ENCODE assay signal across 21 mouse cellular contexts in the genomic region with DNA sequence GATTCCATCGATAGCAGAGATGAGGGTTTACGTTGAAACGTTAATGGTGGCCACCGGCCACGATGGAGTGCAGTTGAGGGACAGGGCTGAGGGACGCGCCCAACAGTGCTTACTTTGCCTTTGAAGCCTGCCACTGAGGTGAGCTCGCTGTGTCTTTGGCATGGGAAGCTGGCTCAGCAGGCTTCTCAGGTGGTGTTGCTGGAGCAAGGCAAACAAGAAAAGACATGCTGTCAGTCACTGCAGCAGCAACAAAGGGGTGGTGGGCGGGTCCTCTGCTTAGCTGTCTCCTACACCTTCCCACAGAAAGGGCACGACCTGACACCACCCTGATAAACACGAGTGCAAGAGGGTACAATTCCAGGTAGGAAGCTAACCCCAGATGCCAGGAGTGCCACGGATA. TPM values are rescaled to one million over a fixed set of nuclear protein-coding genes. Genes with fewer than 3 reads are reported as not detected.
DNase-seq lines count a peak whose midpoint lies in the region; ATAC-seq and TF ChIP-seq lines count a peak whose summit lies in the region.
"Had no signal": no experiment of that assay in that cellular context is flagged by ENCODE, and none has a peak within 500 bp of the region (broad histone marks: within the 10 kb centered on the region; RNA-seq: fewer than 3 reads in every experiment).

No protein-coding gene starts in this region.

- no peaks in the 10 kb centered on the region for H3K9me3 ChIP-seq in kidney, embryonic 14.5 days (ENCODE audit: control insufficient read depth, low read length)
- H3K9me3 ChIP-seq in limb, embryonic 14.5 days (ENCODE audit: control insufficient read depth, low read length) = no peaks in the 10 kb centered on the region
- H3K9me3 ChIP-seq: heart, embryonic 15.5 days; hindbrain, embryonic 15.5 days; megakaryocyte, embryonic 14.5 days had no signal

- no peak overlapping the region for H3K27ac ChIP-seq in kidney, embryonic 14.5 days (ENCODE audit: low read depth, low read length)
- no peak overlapping the region for H3K27ac ChIP-seq in limb, embryonic 14.5 days (replicated peaks; ENCODE audit: low read depth, low read length)
- H3K27ac ChIP-seq: gastrocnemius, adult 2 months; heart, embryonic 15.5 days; hindbrain, embryonic 15.5 days had no signal

- ATAC-seq in kidney, embryonic 14.5 days (ENCODE audit: low FRiP score, low TSS enrichment) = no peak
- no peak for ATAC-seq in limb, embryonic 14.5 days (ENCODE audit: low FRiP score, low read depth)
- ATAC-seq: intestine, postnatal 0 days; midbrain, embryonic 16.5 days; Patski had no signal

- H3K4me1 ChIP-seq in kidney, embryonic 14.5 days (ENCODE audit: control insufficient read depth, insufficient read depth, low read length) = peaks cover 14% of the 10 kb centered on the region
- H3K4me1 ChIP-seq in limb, embryonic 14.5 days (ENCODE audit: control insufficient read depth, insufficient read depth, low read length) = peaks cover 2% of the 10 kb centered on the region; the same call in 1 of the 2 replicates

- intact Hi-C loops in left cerebral cortex, postnatal 25 days (cut with DNase I) = no loop called here

- H3K4me3 ChIP-seq in kidney, embryonic 14.5 days (ENCODE audit: low read length) = no peak overlapping the region
- no peak overlapping the region for H3K4me3 ChIP-seq in limb, embryonic 14.5 days (replicated peaks; ENCODE audit: low read length)
- H3K4me3 ChIP-seq: erythroblast, embryonic 14.5 days; gastrocnemius, adult 2 months; heart, embryonic 15.5 days; hindbrain, embryonic 15.5 days; megakaryocyte, embryonic 14.5 days had no signal

- DNase-seq in kidney, adult 9 months = no peak
- peak; percentile 34 for DNase-seq in urinary bladder, postnatal 25 days (ENCODE audit: low spot score)
- DNase-seq in urinary bladder, postnatal 4 days (ENCODE audit: low spot score in 2 of 2) = no peak
- DNase-seq in limb, embryonic 14.5 days (ENCODE audit: low spot score) = peak; percentile 32
- DNase-seq in retina, embryonic 14.5 days (ENCODE audit: low spot score) = no peak
- DNase-seq in heart, adult 8-10 months (ENCODE audit: low spot score) = no peak
- no peak for DNase-seq in left cerebral cortex, postnatal 25 days (ENCODE audit: low spot score in 2 of 2)
- DNase-seq: gastrocnemius, adult 2 months; heart, adult 11 months; kidney, postnatal 10 days; lung, embryonic 14.5 days; spleen, adult 18-20 months; thymus, postnatal 14 days had no signal

- 72% methylated on average over 12 of the region's 12 CpGs for WGBS in kidney, embryonic 14.5 days
- 53% methylated on average over 12 of the region's 12 CpGs for whole genome bisulfite sequencing in limb, embryonic 14.5 days

- H3K27me3 ChIP-seq in kidney, embryonic 14.5 days (ENCODE audit: control insufficient read depth, insufficient read depth, low read length) = no peaks in the 10 kb centered on the region
- H3K27me3 ChIP-seq in limb, embryonic 14.5 days (ENCODE audit: control insufficient read depth, insufficient read depth, low read length) = no peaks in the 10 kb centered on the region
- H3K27me3 ChIP-seq: heart, embryonic 15.5 days; hindbrain, embryonic 15.5 days; megakaryocyte, embryonic 14.5 days; Patski had no signal

- peaks cover 37% of the 10 kb centered on the region for H3K36me3 ChIP-seq in kidney, embryonic 14.5 days (ENCODE audit: control insufficient read depth, insufficient read depth, low read length)
- peaks cover 66% of the 10 kb centered on the region for H3K36me3 ChIP-seq in limb, embryonic 14.5 days (ENCODE audit: control insufficient read depth, insufficient read depth, low read length)

- peak overlapping the region; percentile 31; the same call in 1 of the 2 replicates for H3K9ac ChIP-seq in kidney, embryonic 14.5 days (ENCODE audit: low read depth, low read length)
- no peak overlapping the region for H3K9ac ChIP-seq in limb, embryonic 14.5 days (ENCODE audit: low read depth, low read length, severe bottlenecking)
- H3K9ac ChIP-seq: heart, embryonic 15.5 days; hindbrain, embryonic 15.5 days; lung, embryonic 14.5 days had no signal

- H3K4me2 ChIP-seq in kidney, embryonic 14.5 days (replicated peaks; ENCODE audit: low read depth, low read length) = no peak overlapping the region
- no peak overlapping the region for H3K4me2 ChIP-seq in limb, embryonic 14.5 days (replicated peaks; ENCODE audit: low read depth, low read length, severe bottlenecking)
- H3K4me2 ChIP-seq: heart, embryonic 15.5 days; hindbrain, embryonic 15.5 days; lung, embryonic 14.5 days had no signal

- no peak for TF ChIP-seq POLR2A in limb, embryonic 14.5 days (IDR thresholded peaks at IDR 0.05; ENCODE audit: borderline replicate concordance, extremely low read depth, insufficient read depth, insufficient read length)

RNA-seq across cellular contexts. Expression of a gene that starts 6.7 kb away (rescaled TPM):
- 19.6 and 36.8 TPM in 2 replicates for polyA plus RNA-seq in kidney, embryonic 14.5 days (2014; fragmentation: Nextera tagmentation; extraction: Ambion mirVana)
- polyA plus RNA-seq in limb, embryonic 14.5 days (2012; rRNA removed) = 77.7 and 82.6 TPM in 2 replicates
- 26.4 and 34.8 TPM in 2 replicates for polyA plus RNA-seq in limb, embryonic 14.5 days (2014; fragmentation: Nextera tagmentation; extraction: Ambion mirVana)
- total RNA-seq in heart, adult 8-10 months (2022) = 10 to 100 TPM; 14.5 to 16.4 (median 15.2) TPM
- 10 to 100 TPM; 72.8 to 82.1 TPM for total RNA-seq in left cerebral cortex, postnatal 25 days (2021)

RNA-seq across cellular contexts. Expression of a gene that starts 22.6 kb away (rescaled TPM):
- polyA plus RNA-seq in kidney, embryonic 14.5 days (2014; fragmentation: Nextera tagmentation; extraction: Ambion mirVana) = 111 and 114 TPM in 2 replicates
- 52.6 and 56.4 TPM in 2 replicates for polyA plus RNA-seq in limb, embryonic 14.5 days (2012; rRNA removed)
- 85.8 and 86.5 TPM in 2 replicates for polyA plus RNA-seq in limb, embryonic 14.5 days (2014; fragmentation: Nextera tagmentation; extraction: Ambion mirVana)
- total RNA-seq in heart, adult 8-10 months (2022) = 10 to 100 TPM; 60.0 to 66.2 (median 63.9) TPM
- 10 to 100 TPM; 53.0 to 53.8 TPM for total RNA-seq in left cerebral cortex, postnatal 25 days (2021)

RNA-seq across cellular contexts. Expression of a gene that starts 30.4 kb away (rescaled TPM):
- 3.2 and 4.1 TPM in 2 replicates for polyA plus RNA-seq in kidney, embryonic 14.5 days (2014; fragmentation: Nextera tagmentation; extraction: Ambion mirVana)
- polyA plus RNA-seq in limb, embryonic 14.5 days (2012; rRNA removed) = 4.9 and 6.2 TPM in 2 replicates
- 3.1 and 4.1 TPM in 2 replicates for polyA plus RNA-seq in limb, embryonic 14.5 days (2014; fragmentation: Nextera tagmentation; extraction: Ambion mirVana)
- total RNA-seq in heart, adult 8-10 months (2022) = 1 to 10 TPM; 6.6 to 8.2 (median 7.6) TPM
- total RNA-seq in left cerebral cortex, postnatal 25 days (2021) = 1 to 10 TPM; 7.0 to 7.1 TPM

RNA-seq across cellular contexts. Expression of a gene that starts 34.3 kb away (rescaled TPM):
- polyA plus RNA-seq in kidney, embryonic 14.5 days (2014; fragmentation: Nextera tagmentation; extraction: Ambion mirVana) = 12.2 and 12.8 TPM in 2 replicates
- polyA plus RNA-seq in limb, embryonic 14.5 days (2012; rRNA removed) = 25.5 and 35.2 TPM in 2 replicates
- polyA plus RNA-seq in limb, embryonic 14.5 days (2014; fragmentation: Nextera tagmentation; extraction: Ambion mirVana) = 25.1 and 28.5 TPM in 2 replicates
- 10 to 100 TPM; 17.9 to 25.7 (median 22.1) TPM for total RNA-seq in heart, adult 8-10 months (2022)
- total RNA-seq in left cerebral cortex, postnatal 25 days (2021) = 1 to 10 TPM; 7.0 to 7.4 TPM

RNA-seq across cellular contexts. Expression of a gene that starts 37.3 kb away (rescaled TPM):
- 74.1 and 76.3 TPM in 2 replicates for polyA plus RNA-seq in kidney, embryonic 14.5 days (2014; fragmentation: Nextera tagmentation; extraction: Ambion mirVana)
- 44.2 and 50.0 TPM in 2 replicates for polyA plus RNA-seq in limb, embryonic 14.5 days (2012; rRNA removed)
- polyA plus RNA-seq in limb, embryonic 14.5 days (2014; fragmentation: Nextera tagmentation; extraction: Ambion mirVana) = 67.4 and 70.5 TPM in 2 replicates
- total RNA-seq in heart, adult 8-10 months (2022) = 10 to 100 TPM; 10.1 to 15.1 (median 10.8) TPM
- total RNA-seq in left cerebral cortex, postnatal 25 days (2021) = 10 to 100 TPM; 40.6 to 42.4 TPM

Comparison
In these comparisons a context has a peak if more than half of its experiments do, and no peak if none do; other contexts are left out.
1. DNase-seq: peak in urinary bladder, postnatal 25 days (single experiment) and limb, embryonic 14.5 days (single experiment); none in kidney, adult 9 months (single experiment), urinary bladder, postnatal 4 days (0 of 2), retina, embryonic 14.5 days (single experiment), heart, adult 8-10 months (single experiment) and left cerebral cortex, postnatal 25 days (0 of 2).
2. RNA of a gene that starts 6.7 kb away (total RNA-seq): 72.8 to 82.1 TPM in left cerebral cortex, postnatal 25 days; 14.5 to 16.4 TPM in heart, adult 8-10 months; every median in the first group is over 4 times any median in the second.